Mouse (Mus musculus): ENCODE results near the gene Pla2g6.
A peak's percentile ranks its signal among the peaks of the same experiment; 100 is the strongest.

The Pla2g6 gene

DNA sequence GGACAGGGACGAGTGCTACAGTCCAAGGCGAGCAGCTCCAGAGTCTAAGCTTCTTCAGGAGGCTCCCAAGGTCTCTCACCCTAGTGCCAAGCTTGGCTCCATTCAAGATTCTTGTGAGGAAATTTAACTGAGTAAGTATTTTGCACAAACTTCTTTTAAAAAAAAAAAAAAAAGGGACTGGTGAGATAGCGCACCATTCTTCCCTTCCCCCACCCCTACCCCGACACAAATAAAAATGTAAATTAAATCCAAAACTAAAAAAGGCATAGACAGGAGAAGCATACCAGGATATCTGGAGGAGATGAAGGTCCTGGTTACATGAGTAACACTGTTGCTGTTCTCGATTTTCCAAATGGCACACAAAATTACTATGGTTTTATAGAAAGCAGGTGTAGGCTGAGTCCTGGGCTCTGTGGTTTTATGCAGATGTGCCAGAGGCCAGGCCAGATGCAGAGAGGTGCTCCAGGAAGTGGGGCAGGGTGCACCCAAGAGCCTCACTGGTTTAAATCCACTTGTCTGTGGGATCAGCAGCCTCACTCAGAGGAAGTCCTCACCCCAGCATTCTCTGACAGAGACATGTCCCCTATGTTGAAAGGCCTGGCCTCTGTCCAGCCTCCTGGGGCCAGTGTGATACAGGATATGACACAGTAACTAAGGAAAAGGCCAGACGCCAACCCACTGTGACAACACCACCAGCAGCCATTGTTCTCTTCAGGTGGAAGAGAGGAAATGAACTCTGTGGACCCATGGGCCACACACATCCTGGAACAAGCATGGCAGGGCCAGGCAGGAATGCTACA, 5.0 kb downstream of the Pla2g6 start:
- DNase-seq (ENCODE audit: low spot score) = no peak

DNA sequence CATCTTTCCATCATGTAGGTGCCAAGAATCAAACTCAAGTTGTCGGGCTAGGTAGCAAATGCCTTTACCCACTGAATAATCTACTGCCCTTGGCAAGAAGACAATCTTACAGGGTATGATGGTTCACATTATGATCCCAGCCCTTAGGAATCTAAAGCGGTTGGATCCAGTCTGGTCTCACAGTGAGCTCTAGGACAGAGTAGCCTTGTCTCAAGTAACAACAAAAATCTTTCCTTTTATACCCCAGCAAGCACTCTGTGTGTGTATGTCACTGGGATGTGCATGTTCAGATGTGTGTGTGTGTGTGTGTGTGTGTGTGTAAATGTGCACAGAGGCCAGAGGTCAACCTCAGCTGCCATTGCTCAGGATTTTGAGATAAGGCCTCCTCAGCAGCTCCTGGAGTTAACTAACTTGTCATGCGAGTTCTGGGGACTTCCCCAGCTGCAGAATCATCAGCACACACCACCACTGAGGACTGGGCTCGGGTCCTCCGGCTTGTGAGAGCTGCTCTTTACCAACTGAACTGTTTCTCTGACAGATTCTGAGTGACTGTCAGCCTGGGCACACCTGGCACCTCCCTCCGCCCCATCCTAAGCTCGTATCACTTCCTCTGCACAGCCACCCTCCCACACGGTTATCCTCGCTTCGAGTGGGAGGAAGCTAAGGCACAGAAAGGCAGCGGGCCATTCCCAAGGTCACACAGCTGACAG, 5.8 kb downstream of the Pla2g6 start:
- DNase-seq (ENCODE audit: low spot score) = no peak

DNA sequence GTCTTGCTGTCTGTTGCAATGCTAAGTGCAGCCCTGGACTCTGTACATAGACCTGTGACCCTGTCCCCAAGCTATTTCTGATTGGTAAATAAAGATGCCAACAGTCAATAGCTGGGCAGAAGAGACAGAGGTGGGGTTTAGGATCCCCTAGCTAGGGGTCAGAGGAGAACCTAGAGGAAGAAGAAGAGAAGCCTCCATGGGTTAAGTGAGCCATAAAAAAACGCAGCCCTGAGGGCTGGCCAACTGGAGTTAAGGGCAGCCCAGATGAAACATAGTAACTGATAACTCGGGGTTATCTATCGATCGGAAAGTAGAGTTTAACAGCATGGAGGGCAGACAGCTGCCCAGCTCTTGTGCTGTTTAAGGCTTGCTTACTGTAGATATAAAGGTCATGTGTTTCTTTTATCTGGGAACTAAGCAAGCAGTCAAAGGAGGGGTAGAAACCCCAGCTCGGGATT, 6.4 kb downstream of the Pla2g6 start:
- DNase-seq (ENCODE audit: low spot score) = no peak

DNA sequence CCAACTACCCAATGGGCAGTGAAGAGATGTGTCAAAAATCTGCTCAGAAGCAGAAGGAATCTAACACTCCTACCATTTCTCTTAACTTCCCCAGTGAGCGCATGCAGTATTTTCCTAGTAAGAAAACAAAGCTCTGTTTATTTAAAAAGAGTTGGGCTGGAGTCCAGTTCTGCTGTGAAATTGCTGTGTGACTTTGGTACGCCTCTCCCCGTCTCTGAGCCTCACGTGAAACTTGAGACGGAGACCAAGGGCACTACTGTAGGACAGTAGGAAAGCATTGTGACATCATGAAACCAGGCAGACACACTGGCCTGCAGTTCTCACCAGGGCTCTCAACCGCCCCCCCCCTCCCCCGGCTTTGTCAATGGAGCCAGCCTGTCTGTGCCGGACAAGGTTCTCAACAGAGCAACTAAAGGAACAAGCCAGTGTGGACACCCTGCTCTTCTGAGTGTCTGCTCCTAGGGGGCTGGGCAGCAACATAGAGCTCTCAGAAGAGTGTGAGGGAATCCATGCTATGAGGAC, 14.3 kb downstream of the Pla2g6 start:
- DNase-seq (ENCODE audit: low spot score) = no peak

DNA sequence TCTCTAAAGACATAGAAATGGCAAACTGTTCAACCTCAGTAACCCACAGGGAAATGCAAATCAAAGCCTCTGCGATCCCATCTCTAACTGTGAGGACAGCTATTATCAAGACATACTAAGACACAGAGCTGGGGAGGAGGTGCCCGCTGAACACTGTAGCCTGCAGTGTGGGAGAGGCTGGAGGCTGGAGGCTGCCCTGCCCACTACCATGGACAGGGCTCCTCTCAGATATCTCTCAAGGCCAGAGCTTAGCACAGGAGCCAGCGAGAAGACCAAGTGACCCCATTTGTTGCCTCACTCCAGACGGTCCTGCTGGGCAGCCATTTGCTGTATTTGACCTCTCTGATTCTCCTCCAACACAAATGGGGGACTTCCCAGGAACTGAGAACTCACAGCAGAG, 20.3 kb downstream of the Pla2g6 start:
- DNase-seq (ENCODE audit: low spot score) = no peak

DNA sequence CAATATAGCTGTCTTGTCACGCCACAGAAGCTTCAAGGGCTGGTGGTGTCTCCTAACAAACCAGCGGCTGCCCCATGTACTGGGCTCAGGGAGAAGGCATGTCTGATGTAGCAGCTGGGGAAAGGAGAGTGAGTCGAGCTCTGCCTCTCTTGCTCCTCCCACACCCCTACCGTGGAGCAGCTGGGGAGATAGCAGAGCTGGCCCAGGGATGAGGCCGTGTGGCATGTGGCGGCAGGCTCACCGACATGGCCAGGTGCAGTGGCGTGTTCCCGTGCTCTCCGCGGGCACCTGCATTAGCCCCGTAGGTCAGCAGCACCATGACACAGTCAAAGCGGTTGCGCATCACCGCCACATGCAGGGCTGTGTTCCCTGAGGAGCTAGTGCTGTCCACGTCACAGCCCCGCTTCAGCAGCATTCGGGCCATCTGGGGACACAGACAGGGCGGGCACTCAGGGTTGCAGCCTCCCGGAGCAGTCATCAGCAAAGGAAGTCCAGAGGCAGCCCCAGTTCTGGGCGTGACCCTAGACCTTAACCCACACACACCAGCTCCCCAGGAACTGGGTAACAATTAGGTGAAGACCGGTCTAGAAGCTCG, 22.1 kb downstream of the Pla2g6 start:
- no peak for DNase-seq (ENCODE audit: low spot score)

DNA sequence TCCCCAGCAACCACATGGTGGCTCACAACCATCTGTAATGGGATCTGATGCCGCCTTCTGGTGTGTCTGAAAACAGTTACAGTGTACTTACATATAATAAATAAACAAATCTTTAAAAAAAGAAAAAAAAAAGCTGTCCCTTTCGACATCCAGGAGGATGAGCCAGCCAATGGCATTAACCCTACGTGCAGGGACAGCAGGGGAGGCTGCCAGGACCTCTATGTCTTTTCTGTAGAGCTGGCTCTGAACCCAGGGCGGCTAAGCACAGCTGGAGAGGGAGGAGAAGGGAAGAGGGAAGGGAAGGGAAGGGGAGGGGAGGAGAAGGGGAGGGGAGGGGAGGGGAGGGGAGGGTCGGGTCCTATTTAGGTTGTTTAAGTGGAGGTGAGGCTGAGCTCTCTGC, 23.4 kb downstream of the Pla2g6 start:
- no peak for DNase-seq (ENCODE audit: low spot score)

DNA sequence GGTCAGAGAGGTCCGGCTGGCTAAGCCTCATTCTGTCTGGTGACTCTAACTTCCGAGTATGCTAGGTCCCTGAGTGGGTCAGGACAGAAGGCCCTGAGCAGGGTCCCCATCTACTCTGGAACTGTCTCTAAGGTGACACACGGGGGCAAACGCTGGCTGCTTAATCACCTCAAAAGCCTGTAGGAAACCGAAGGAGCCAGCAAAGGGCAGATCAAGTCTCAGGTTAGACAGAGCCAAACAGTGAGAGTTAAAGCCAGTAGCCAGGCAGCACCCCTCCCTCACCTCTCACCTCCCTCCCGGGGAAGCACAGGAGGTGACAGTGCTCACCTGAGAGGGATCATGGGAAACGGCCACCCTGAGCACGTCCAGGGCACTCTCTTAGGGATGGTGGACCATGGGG, 24.5 kb downstream of the Pla2g6 start:
- no peak for DNase-seq (ENCODE audit: low spot score)

DNA sequence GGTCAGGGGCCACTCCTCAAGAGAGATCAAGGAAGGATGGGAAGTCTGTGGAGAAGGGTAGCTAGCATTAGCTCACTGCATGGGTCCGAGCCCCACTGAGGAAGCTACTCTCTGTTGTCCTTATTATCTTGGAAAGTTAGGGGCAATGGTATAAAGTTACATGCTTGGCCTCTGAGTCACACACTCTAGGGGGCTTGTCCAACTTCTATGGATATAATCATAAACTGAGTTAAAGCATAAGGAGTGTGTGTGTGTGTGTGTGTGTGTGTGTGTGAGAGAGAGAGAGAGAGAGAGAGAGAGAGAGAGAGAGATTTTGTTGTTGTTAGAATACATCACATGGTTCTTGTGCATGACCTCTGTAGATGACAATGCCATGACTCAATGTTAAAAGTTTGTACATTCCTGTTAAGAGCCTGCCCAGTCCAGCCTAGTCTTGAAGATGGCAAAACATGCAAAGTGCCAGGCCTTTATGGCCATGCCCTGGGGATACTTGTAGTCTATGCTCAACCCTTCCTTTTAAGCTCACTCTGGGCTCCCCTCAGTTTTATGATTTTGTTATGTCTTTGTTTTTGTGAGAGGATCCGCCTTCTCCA, 28.5 kb downstream of the Pla2g6 start:
- DNase-seq (ENCODE audit: low spot score) = no peak

DNA sequence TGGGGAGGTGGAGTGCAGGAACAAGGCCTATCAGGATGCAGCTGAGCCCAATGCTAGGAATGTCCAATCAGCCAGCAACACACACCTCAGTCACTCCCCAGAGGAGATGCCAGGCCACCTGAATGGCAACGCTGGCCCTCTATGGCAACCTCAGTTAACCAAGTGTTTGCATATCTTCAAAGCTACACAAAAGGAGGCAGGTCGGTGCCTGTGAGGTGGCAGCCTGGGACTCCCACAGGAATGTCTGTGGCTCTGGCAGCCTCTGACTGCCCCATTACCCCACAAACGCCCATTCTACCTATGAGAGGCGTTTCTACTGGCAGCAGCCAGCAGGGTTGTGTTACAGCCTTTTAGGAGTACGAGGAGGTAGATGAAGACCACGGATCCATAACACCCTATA, 29.6 kb downstream of the Pla2g6 start:
- no peak for DNase-seq (ENCODE audit: low spot score)

DNA sequence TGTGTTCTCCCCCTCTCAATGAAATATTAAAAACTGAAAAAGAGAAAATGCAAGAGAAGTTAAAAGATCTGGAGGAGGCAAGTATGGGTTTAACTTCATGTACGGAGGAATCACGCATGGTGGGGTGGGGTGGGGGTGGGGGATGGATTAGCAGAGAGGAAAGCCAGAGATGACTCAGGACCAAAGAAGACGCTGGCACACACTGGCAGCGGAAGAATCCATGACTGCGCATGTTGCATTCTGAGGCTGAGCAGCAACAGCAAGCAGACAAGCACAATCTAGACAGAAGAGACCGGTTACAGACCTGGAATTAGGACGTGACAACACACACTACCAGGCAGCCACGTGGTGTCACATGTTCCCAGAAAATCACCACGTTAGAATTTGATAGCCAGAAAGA, 35.4 kb downstream of the Pla2g6 start:
- no peak for DNase-seq (ENCODE audit: low spot score)

DNA sequence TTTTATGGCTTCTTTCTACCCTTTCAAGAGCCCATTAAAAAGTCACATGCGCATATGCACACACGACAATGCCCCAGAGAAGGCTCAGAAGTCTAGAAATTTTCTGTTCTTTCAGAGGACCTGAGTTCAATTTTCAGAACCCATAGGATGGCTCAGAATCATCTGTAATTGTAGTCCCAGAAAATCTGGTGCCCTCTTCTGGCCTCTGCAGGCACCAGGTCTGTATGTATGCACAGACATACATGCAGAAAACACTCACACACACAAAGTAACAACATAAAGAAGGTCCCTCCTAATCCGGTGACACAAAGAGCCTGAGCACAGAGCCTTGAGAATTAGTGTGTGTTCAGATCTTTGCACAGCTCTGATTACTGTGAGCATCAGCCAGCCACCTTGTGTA, 37.9 kb downstream of the Pla2g6 start:
- DNase-seq (ENCODE audit: low spot score) = no peak

DNA sequence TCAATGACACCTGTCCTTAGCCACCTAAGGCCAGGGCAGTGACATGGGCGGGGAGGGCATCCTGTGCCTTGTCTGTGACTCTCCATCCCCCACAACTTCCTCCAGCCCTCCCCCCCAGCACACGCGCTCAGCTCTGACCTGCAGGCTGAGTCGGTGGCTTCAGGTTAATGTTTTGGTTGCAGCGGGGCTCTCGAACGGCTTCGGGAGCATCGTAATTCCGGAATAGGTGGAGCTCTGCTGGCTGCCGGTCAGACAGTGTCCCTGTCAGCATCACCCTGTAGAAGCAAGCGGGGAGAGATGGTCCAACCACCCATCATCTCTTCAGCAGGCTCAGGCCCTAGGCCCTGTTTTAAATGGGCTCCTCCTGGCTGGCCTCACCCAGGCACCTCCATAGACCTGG, 38.7 kb downstream of the Pla2g6 start:
- no peak for DNase-seq (ENCODE audit: low spot score)

DNA sequence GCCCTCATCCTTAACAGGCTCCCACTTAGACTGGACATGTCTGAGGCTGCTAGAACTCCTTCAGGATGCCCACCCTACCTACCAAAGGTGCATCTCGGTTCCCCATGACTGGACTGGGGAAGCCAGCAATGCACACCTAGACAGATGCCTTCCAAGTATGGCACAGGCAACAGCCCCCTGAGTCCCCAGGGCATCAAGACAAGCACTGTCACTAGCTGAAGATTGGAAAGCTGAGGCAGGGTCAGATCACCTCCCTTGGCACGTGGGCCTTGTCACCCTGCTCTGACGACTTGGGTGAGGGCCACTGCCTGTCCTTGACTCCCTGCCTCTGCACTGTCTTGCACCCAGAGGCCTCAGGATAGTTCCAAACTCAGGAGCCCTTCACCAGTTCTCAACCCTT, 39.8 kb downstream of the Pla2g6 start:
- DNase-seq (ENCODE audit: low spot score) = no peak

DNA sequence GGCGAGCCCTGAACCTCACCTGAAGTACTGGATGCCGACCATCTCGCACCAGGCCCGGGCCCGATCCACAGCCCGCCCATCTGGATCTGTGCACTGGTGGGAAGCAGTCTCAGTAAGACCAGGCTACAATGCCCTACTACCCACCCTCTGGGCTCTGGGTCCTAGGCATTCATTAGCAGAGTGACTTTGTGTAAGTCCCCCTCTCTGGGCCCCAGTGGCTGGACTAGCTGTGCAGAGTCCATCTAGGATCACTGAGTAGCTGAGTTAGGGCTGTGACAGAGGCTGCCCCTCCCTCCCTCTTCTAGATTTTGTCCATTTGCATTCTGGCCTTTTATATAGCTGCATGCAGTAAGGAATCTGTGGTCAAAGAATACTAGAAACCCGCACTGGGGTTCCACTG, 41.1 kb downstream of the Pla2g6 start:
- DNase-seq (ENCODE audit: low spot score) = no peak

DNA sequence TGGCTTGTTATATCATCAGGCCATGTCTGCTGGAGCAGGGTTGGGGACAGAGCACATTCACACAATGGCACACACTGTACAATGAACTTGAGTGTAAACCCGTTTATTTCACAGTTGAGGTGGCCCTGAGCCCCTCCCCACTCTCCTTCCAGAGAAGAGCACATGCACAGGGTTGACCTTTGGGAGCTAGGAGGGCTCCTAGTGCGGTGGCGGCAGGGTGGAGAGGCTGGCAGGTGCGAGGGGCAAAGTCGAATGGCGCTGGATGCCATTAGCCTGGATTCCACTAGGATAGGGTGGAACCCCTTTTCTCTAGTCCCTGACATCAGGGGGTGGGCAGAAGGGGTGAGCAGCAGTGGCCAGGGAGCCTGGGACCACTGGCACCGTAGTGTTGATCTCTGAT, 42.0 kb downstream of the Pla2g6 start:
- no peak for DNase-seq (ENCODE audit: low spot score)

DNA sequence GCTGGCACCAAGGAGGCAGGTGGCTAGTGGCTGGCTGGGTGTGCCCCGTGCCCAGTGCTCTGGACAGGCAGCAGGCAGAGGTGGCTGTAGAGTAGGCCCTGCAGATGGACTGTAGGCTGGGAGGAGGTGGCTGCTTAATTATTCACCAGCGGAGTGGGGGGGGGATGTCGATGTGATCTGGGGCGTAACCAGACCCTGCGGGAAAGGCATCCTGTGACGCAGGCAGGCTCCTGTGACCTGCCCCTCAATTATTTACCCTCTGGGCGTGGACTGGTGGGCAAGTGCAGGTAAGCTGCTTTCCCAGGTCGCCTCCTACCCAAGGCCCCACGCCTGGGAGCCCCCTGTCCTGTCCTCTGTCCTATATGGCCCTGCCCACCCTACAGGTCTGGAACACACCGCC, 42.8 kb downstream of the Pla2g6 start, which contains the start of gene Baiap2l2:
Gene Baiap2l2, minus strand, starts transcription at position 139 of the 400 bp plus-strand sequence.
- DNase-seq (ENCODE audit: low spot score) = no peak

DNA sequence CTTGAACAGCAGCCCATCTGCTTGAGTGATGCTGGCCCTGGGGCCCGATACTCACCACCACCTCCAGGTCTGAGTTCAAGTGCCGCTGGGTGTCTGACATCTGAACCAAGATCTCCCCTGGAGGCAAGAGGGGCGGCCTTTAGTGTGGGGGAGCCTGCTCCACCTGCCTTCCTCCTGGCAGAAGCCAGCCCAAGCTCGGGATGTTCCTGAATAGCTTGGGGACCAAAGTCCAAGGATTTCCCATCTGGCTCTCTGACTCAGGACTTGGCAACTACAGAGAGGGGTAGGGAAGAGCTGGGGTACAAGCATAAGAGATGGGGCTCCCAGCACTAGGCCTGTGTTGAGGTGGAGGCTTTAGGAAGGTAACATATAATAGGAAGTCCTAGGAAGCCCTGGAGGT, 44.8 kb downstream of the Pla2g6 start:
- no peak for DNase-seq (ENCODE audit: low spot score)

DNA sequence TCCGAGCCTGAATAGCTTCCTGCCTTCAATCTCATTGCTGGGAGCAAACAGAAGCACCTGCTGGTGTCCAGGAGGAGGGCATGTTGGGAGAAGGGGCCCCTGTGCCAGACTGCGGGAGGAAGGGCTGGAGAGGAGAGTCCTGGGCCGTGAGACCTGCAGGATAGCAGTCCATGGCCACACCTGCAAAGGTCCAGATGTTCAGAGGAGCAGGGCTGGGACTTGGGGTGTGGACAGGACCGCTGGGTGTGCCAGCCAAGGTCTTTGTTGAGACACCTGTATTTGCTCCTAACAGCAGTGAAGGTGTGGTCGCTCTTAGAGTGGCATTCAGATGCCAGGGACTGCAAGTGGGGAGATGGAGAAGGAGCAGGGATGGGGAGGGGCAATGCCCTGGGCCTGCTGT, 45.8 kb downstream of the Pla2g6 start:
- no peak for DNase-seq (ENCODE audit: low spot score)

DNA sequence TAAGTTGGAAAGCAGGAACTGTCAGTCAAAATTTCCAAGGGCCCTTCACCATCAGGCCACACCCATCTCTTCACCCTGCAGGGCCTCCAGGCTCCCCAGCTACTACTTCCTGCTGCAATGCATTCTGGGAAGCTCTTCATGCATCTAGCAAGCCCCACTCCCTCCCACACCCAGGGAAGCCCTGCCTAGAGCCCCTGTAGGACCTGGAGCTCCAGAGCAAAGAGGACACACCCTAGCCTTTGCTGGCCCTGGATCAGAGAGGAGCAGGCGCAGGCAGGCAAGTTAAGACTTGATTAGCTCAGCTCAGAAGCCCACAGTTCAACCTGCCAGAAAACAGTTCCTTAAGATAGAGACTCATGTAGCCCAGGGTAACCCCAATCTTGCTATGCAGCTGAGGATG, 46.8 kb downstream of the Pla2g6 start:
- peak; percentile 32 for DNase-seq (ENCODE audit: low spot score)

DNA sequence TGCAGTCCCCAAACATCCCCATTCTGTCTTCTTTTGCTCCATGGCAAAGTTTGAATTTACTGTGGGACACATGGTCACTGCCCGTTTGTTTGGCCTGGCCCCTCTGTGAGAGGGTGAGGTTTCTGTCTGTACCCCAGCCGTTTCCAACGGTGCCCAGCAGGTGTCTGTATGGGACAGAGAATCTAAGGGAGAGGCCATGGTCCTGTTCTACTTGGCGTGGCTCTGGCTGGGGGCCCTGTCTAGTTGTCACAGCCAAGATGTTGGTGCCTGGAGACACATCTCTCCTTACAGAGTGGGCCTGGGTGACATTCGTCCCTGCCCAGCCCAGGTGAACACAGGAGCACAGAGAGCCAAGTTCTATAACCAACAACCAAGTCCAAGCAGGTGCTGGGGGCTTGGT, 47.3 kb downstream of the Pla2g6 start:
- DNase-seq (ENCODE audit: low spot score) = no peak

DNA sequence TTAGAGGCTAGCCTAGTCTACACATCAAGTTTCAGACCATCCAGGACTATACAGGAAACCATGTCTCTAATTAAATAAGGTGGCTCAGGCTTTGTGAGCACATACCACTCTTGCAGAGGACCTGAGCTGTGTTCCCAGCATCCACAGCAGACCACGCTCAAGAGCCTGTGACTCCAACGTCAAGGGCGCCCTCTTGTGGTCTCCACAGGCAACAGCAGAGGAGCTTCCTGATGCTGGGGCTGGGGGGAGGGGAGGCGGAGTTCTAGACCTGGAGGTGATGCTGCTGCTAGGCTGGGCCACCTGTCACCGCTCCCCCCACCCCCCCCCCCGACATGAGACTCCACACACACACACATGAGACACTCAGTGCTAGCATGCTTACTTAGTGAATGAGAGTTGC, 48.0 kb downstream of the Pla2g6 start:
- peak; percentile 52 for DNase-seq (ENCODE audit: low spot score)

DNA sequence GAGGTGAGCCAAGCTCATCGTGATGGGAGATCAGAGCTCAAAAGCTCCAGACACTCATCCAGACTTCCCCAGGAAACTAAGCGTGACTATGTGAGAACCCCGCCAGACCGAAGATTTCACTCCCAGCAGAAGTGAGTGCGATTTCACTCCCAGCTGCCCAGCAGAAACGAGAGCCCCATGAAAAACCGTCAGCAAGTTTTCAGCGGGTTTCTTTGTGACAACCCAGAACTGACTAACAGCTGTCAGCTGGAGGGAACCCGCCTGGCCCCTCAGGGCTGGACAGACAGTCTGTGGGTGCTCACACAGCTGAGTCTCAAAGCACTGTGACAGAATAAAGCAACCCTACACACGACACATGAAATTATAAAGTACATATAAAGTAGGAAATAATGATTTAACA, 50.5 kb downstream of the Pla2g6 start:
- DNase-seq (ENCODE audit: low spot score) = no peak
